Mouse (Mus musculus) limb, embryonic 12.5 days (tissue): ENCODE data around the gene Pdcd6ip. TPM values are rescaled to one million over a fixed set of nuclear protein-coding genes. Genes with fewer than 3 reads are reported as not detected.

Source experiments
- ATAC-seq: fragments of 200-750 bp; cut with Nextera tagmentation; 2 replicates; pipeline ENCODE4 v1.8.0; 2017; ENCODE audit warnings: low read depth, moderate TSS enrichment; ENCODE audit not compliant: insufficient number of reproducible peaks, insufficient read depth, low FRiP score, low TSS enrichment
- H3K27ac ChIP-seq: fragments of 300-500 bp; sonication (generic); 2 replicates; pipeline ENCODE4 v1.5.1; 2016; ENCODE audit warnings: mild to moderate bottlenecking, moderate library complexity
- H3K27me3 ChIP-seq: fragments of 300-500 bp; sonication (generic); 2 replicates; pipeline ENCODE4 v1.6.1; 2016; ENCODE audit warnings: mild to moderate bottlenecking, moderate library complexity
- H3K36me3 ChIP-seq: fragments of 300-500 bp; sonication (generic); 2 replicates; pipeline ENCODE4 v1.6.1; 2016; ENCODE audit warnings: mild to moderate bottlenecking, moderate library complexity
- H3K4me1 ChIP-seq: fragments of 300-500 bp; sonication (generic); replicated peaks from 2 replicates; pipeline ENCODE4 v1.6.1; 2016
- H3K4me2 ChIP-seq: fragments of 300-500 bp; sonication (generic); 2 replicates; pipeline ENCODE4 v1.6.1; 2016; ENCODE audit warnings: mild to moderate bottlenecking, moderate library complexity
- H3K4me3 ChIP-seq: fragments of 300-500 bp; sonication (generic); replicated peaks from 2 replicates; pipeline ENCODE4 v1.5.1; 2016; ENCODE audit warnings: mild to moderate bottlenecking
- H3K9ac ChIP-seq: fragments of 300-500 bp; sonication (generic); replicated peaks from 2 replicates; pipeline ENCODE4 v1.6.1; 2016; ENCODE audit warnings: mild to moderate bottlenecking, moderate library complexity
- H3K9me3 ChIP-seq: fragments of 300-500 bp; sonication (generic); 2 replicates; pipeline ENCODE4 v1.6.1; 2016; ENCODE audit warnings: mild to moderate bottlenecking, moderate library complexity
- WGBS: fragments of 180-500 bp; shearing (Covaris S2); methylation state at CpG from one replicate; pipeline ENCODE4 v1.1.7; 2016; 5-methylcytosine and 5-hydroxymethylcytosine counted together
- polyA plus RNA-seq: library from polyadenylated mRNA; unstranded; fragments of >200 nt; fragmentation: Nextera tagmentation; extraction: Ambion mirVana; gene quantifications from 2 replicates; pipeline ENCODE4 v1.2.1, GENCODE M21; 2016

The Pdcd6ip gene
- polyA plus RNA-seq, 1 experiment from 2014 or later = 49.4 TPM

- ATAC-seq = no peak
- Histone ChIP-seq H3K27ac (no peak overlapping the region), H3K4me1 (peaks cover 18% of the 10 kb centered on the region), H3K4me3 (no peak overlapping the region), H3K36me3 (no peaks in the 10 kb centered on the region), H3K4me2 (peak overlapping the region; percentile 15; the same call in 1 of the 2 replicates), H3K9ac (no peak overlapping the region), H3K9me3 (no peaks in the 10 kb centered on the region), H3K27me3 (no peaks in the 10 kb centered on the region)
- 18% methylated on average over 11 of the region's 11 CpGs for WGBS
Observed at GRCm38 (mm10) chr9:113645153-113645836, 62.8 kb downstream of the Pdcd6ip start.

- Histone ChIP-seq H3K9ac (no peak overlapping the region), H3K27ac (no peak overlapping the region), H3K36me3 (no peaks in the 10 kb centered on the region), H3K9me3 (no peaks in the 10 kb centered on the region), H3K4me2 (no peak overlapping the region), H3K27me3 (no peaks in the 10 kb centered on the region), H3K4me1 (peaks cover 18% of the 10 kb centered on the region), H3K4me3 (no peak overlapping the region)
- ATAC-seq = no peak
- WGBS = 47% methylated on average over 5 of the region's 5 CpGs
Observed at GRCm38 (mm10) chr9:113644701-113645100, 63.4 kb downstream of the Pdcd6ip start.

DNA sequence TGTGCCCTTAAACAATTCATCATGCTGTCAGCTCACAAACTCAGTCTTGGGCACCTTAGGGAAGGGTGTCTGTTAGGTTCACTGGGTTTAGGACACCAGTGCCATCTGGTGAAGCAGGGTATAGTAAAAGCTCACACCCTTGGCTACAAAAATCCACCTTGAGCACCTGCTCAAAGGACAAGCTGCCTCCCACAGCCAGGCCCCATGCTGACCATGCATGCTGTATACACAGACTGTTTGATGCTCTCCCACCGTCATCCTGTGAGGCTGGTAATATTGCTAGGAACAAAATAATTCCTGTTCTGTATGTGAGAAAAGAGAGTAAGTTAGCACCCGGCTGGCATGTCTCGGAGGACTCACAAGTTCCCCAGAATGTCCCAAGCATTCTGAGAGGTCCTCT is 64.0 kb downstream of the Pdcd6ip start:
- ATAC-seq = peak; percentile 11; the same call in 1 of the 2 replicates

DNA sequence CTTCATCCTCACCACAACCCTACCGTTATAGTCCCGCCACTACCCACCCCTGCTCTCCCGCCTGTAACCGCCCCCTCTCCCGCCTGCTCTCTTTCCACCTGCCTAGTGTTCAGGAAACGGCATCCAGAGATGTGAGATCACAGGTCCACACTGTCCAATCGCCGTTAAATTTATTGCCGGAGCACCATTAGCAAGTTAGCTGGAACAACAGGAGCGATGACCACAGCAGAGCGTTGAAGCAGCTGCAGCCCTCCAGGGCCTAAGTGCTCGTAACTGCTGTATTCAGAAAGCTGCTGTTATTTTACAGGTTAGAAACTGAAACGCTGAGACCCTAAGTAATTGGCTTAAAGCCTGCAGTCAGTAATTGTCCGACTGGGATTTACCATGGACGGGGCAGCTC is 64.4 kb downstream of the Pdcd6ip start:
- Histone ChIP-seq H3K27me3 (no peaks in the 10 kb centered on the region), H3K4me2 (peak overlapping the region; percentile 24; the same call in 1 of the 2 replicates), H3K36me3 (no peaks in the 10 kb centered on the region), H3K9me3 (no peaks in the 10 kb centered on the region), H3K9ac (no peak overlapping the region), H3K27ac (peak overlapping the region; percentile 50; the same call in 1 of the 2 replicates), H3K4me3 (no peak overlapping the region), H3K4me1 (peaks cover 18% of the 10 kb centered on the region)
- ATAC-seq = peak; percentile 66; the same call in 1 of the 2 replicates
- WGBS = 28% methylated on average over 15 of the region's 15 CpGs

More for the DNA sequence above, 64.0 kb downstream of the Pdcd6ip start:
- H3K4me1 ChIP-seq = peaks cover 18% of the 10 kb centered on the region
- H3K27ac ChIP-seq = 0 out of 2 replicates have a peak overlapping the region, but pooled peaks have one; percentile 50
- H3K4me3 ChIP-seq = no peak overlapping the region
- H3K4me2 ChIP-seq = no peak overlapping the region
- H3K36me3 ChIP-seq = no peaks in the 10 kb centered on the region
- H3K9ac ChIP-seq = no peak overlapping the region
- no peaks in the 10 kb centered on the region for H3K9me3 ChIP-seq
- H3K27me3 ChIP-seq = no peaks in the 10 kb centered on the region
- WGBS = 60% methylated on average over 3 of the region's 3 CpGs

GRCm38 (mm10) chr9:113634986-113635385 is 73.1 kb downstream of the Pdcd6ip start:
- WGBS = 21% methylated on average over 7 of the region's 7 CpGs
- H3K36me3 ChIP-seq = no peaks in the 10 kb centered on the region
- peaks cover 7% of the 10 kb centered on the region for H3K4me1 ChIP-seq
- H3K27me3 ChIP-seq = no peaks in the 10 kb centered on the region
- peaks cover 9% of the 10 kb centered on the region for H3K9me3 ChIP-seq
- no peak overlapping the region for H3K27ac ChIP-seq
- no peak overlapping the region for H3K9ac ChIP-seq
- no peak overlapping the region for H3K4me2 ChIP-seq
- H3K4me3 ChIP-seq = no peak overlapping the region
- peak; percentile 64; the same call in 1 of the 2 replicates for ATAC-seq

- Histone ChIP-seq H3K9ac (no peak overlapping the region), H3K4me3 (no peak overlapping the region), H3K36me3 (no peaks in the 10 kb centered on the region), H3K27me3 (no peaks in the 10 kb centered on the region), H3K27ac (no peak overlapping the region), H3K4me1 (peaks cover 7% of the 10 kb centered on the region), H3K9me3 (peaks cover 9% of the 10 kb centered on the region), H3K4me2 (no peak overlapping the region)
- ATAC-seq = no peak
- WGBS = 74% methylated on average over 8 of the region's 8 CpGs
Observed at GRCm38 (mm10) chr9:113633168-113633744, 74.8 kb downstream of the Pdcd6ip start.

DNA sequence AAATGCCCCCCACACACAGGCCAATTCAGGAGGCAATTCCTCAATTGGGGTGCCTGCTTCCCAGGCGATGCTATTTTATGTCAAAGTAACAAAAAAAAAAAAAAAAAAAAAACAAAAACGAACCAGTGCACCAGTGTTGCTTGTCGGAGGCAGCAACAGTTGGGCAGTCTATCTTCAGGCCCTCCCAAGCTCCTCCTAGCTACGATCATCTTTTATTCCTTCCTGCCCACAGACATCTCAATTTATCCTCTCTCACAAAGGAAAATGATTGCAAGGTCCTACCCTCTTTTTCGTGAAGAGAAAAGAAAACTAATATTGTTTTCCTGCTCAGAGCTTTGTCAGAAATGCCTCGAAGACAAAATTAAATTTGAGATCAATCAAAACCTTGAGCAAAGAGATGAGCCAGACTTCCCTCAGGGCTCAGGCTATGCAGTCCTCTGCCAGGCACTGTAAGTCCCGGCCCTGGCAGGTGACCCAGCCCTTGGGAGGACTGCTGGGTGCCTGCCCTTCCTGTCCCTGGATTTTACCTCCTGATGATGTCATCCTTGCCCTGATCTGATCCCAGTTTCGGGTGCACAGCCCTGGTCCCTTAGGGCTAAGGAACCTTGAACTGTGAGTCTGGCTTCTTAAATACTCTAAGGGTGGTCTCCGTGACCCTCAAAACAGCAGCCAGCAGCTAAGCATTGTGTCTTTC is 75.6 kb downstream of the Pdcd6ip start:
- Histone ChIP-seq H3K4me1 (peaks cover 7% of the 10 kb centered on the region), H3K4me3 (no peak overlapping the region), H3K9ac (no peak overlapping the region), H3K27me3 (no peaks in the 10 kb centered on the region), H3K9me3 (peaks cover 9% of the 10 kb centered on the region), H3K27ac (no peak overlapping the region), H3K4me2 (no peak overlapping the region), H3K36me3 (no peaks in the 10 kb centered on the region)
- 84% methylated on average over 9 of the region's 9 CpGs for whole genome bisulfite sequencing
- ATAC-seq = no peak

DNA sequence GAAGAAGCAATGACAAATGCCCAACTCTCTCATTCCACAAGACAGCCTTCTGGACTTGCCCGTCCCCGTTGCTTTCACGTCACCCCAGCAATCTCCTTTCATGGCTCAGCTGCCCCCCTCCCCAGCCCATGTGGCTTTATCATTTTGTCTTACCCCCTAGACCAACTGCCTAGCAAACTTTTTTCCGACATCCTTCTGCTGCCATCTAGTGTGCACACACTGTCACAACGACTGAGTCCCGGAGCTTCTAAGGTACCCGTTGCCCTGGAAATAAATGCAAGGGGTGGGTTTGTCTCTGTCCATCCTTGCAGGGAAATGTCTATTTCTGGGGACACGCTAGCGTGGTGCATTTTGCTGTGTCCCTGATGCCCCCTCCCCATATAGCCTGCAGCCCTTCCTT is 78.4 kb downstream of the Pdcd6ip start:
- Histone ChIP-seq H3K9ac (no peak overlapping the region), H3K27me3 (no peaks in the 10 kb centered on the region), H3K4me2 (no peak overlapping the region), H3K4me1 (peaks cover 1% of the 10 kb centered on the region), H3K27ac (no peak overlapping the region), H3K4me3 (no peak overlapping the region), H3K36me3 (no peaks in the 10 kb centered on the region), H3K9me3 (no peaks in the 10 kb centered on the region)
- WGBS = 7% methylated on average over 9 of the region's 9 CpGs
- ATAC-seq = peak; percentile 57; the same call in 1 of the 2 replicates

DNA sequence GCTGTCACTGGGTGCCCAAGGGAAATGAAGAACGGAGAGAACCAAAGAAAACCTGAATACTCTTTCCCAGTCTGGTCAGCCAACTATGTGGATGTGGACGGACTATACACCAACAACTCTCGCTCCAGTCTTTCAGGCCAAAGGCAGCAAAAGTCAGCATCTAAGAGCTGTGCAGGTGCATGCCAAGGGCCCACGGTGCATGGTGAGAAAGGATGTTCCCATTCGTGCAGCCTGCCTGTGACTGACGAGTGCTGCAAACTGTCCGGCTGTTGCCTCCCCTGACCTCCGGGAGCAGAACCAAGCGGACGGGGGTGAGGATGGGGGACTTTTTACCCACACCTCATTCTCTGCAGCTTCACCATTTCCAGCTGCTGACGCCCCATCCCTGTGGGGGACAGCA is 78.9 kb downstream of the Pdcd6ip start:
- Histone ChIP-seq H3K27ac (no peak overlapping the region), H3K27me3 (no peaks in the 10 kb centered on the region), H3K9ac (no peak overlapping the region), H3K4me1 (no peaks in the 10 kb centered on the region), H3K4me3 (no peak overlapping the region), H3K9me3 (no peaks in the 10 kb centered on the region), H3K4me2 (no peak overlapping the region), H3K36me3 (no peaks in the 10 kb centered on the region)
- ATAC-seq = no peak; the same call in 1 of the 2 replicates
- WGBS = 81% methylated on average over 11 of the region's 11 CpGs

- no peaks in the 10 kb centered on the region for H3K27me3 ChIP-seq
- H3K9ac ChIP-seq = no peak overlapping the region
- H3K4me3 ChIP-seq = no peak overlapping the region
- H3K4me1 ChIP-seq = no peaks in the 10 kb centered on the region
- ATAC-seq = no peak
- no peak overlapping the region for H3K4me2 ChIP-seq
- no peaks in the 10 kb centered on the region for H3K36me3 ChIP-seq
- H3K27ac ChIP-seq = no peak overlapping the region
- 94% methylated on average over 1 of the region's 1 CpGs for WGBS
- H3K9me3 ChIP-seq = no peaks in the 10 kb centered on the region
Observed at GRCm38 (mm10) chr9:113628780-113629179, 79.3 kb downstream of the Pdcd6ip start.

DNA sequence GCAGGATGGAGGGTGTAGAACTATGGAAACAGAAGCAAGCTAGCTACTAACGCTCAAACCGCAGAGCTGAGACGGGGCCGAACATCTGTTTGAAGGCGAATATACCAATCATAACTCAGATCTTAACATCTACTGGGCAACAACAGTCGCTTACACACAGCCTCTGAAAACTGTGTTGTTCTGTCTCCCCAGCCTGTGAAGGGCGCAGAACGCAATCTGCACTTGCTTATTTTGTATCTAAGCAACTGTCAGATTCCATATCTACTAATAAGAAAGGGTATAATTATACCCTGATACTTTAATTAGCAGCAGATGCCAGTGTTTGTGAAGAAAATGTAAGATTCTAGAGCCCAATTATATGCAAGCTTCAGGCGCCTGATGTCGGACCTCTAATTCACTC is 81.3 kb downstream of the Pdcd6ip start:
- H3K27me3 ChIP-seq = no peaks in the 10 kb centered on the region
- no peak overlapping the region for H3K9ac ChIP-seq
- 83% methylated on average over 10 of the region's 10 CpGs for WGBS
- no peaks in the 10 kb centered on the region for H3K36me3 ChIP-seq
- H3K4me3 ChIP-seq = no peak overlapping the region
- no peaks in the 10 kb centered on the region for H3K4me1 ChIP-seq
- no peak for ATAC-seq
- H3K4me2 ChIP-seq = no peak overlapping the region
- no peaks in the 10 kb centered on the region for H3K9me3 ChIP-seq
- H3K27ac ChIP-seq = no peak overlapping the region
